ENCODE assay signal across 8 mouse cellular contexts in the genomic region with DNA sequence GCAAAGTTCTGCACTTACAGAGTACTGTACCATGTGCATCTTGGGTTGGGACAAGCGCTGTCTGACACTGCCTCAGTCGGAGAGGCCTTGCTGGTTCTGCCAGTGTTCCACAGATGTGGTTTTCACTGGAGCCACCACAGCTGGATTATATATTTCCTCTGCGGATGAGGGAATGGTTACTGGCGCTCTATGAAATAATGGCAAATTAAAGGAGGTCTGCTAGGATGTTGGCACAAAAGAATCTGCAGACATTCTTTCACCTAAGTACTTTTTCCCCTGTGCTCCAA. TPM values are rescaled to one million over a fixed set of nuclear protein-coding genes. Genes with fewer than 3 reads are reported as not detected.
DNase-seq lines count a peak whose midpoint lies in the region; ATAC-seq and TF ChIP-seq lines count a peak whose summit lies in the region.
"Had no signal": no experiment of that assay in that cellular context is flagged by ENCODE, and none has a peak within 500 bp of the region (broad histone marks: within the 10 kb centered on the region; RNA-seq: fewer than 3 reads in every experiment).

No protein-coding gene starts in this region.

- H3K9me3 ChIP-seq in lung, embryonic 14.5 days (ENCODE audit: low read depth, low read length): no peaks in the 10 kb centered on the region
- no peaks in the 10 kb centered on the region for H3K9me3 ChIP-seq in forebrain, embryonic 12.5 days
- H3K9me3 ChIP-seq in hindbrain, postnatal 0 days (ENCODE audit: low read length): no peaks in the 10 kb centered on the region
- H3K9me3 ChIP-seq in neural tube, embryonic 15.5 days (replicated peaks): no peaks in the 10 kb centered on the region

- no peak for DNase-seq in lung, embryonic 14.5 days
- DNase-seq in lung, postnatal 4 days: no peak
- peak; percentile 13 for DNase-seq in hindbrain, postnatal 0 days (ENCODE audit: low spot score)
- no peak for DNase-seq in left cerebral cortex, postnatal 36 days (ENCODE audit: low spot score in 2 of 2)
- DNase-seq in left cerebral cortex, postnatal 4 days: no peak
- DNase-seq: right cerebral cortex, postnatal 14 days had no signal

- peak overlapping the region; percentile 61 for H3K4me3 ChIP-seq in lung, embryonic 14.5 days (ENCODE audit: low read depth, low read length)
- peak overlapping the region; percentile 59; the same call in 1 of the 2 replicates for H3K4me3 ChIP-seq in forebrain, embryonic 12.5 days (replicated peaks)
- peak overlapping the region; percentile 52; the same call in 1 of the 2 replicates for H3K4me3 ChIP-seq in hindbrain, postnatal 0 days (ENCODE audit: low read length)
- H3K4me3 ChIP-seq in neural tube, embryonic 15.5 days (replicated peaks): peak overlapping the region; percentile 65

- intact Hi-C loops in left cerebral cortex, postnatal 36 days (cut with DNase I): loop anchor here (2.0 kb wide), 1 partner anchor 38 kb away; no protein-coding TSS in a partner anchor
- intact Hi-C loops in left cerebral cortex, postnatal 4 days (cut with DNase I): no loop called here

- peak overlapping the region; percentile 81 for H3K9ac ChIP-seq in lung, embryonic 14.5 days
- H3K9ac ChIP-seq in forebrain, embryonic 12.5 days: no peak overlapping the region
- H3K9ac ChIP-seq in hindbrain, postnatal 0 days (replicated peaks; ENCODE audit: low read length): no peak overlapping the region
- H3K9ac ChIP-seq in neural tube, embryonic 15.5 days (replicated peaks): no peak overlapping the region

- H3K27me3 ChIP-seq in lung, embryonic 14.5 days (ENCODE audit: insufficient read depth, low read length): no peaks in the 10 kb centered on the region
- peaks cover 34% of the 10 kb centered on the region for H3K27me3 ChIP-seq in forebrain, embryonic 12.5 days
- H3K27me3 ChIP-seq in hindbrain, postnatal 0 days (ENCODE audit: insufficient read depth, low read length): no peaks in the 10 kb centered on the region
- H3K27me3 ChIP-seq in neural tube, embryonic 15.5 days (replicated peaks): 0 out of 2 replicates have a peak, but pooled peaks cover 6% of the 10 kb centered on the region

- WGBS in lung, embryonic 14.5 days: 49% methylated on average over 4 of the region's 4 CpGs
- WGBS in forebrain, embryonic 12.5 days: 88% methylated on average over 4 of the region's 4 CpGs
- 89% methylated on average over 4 of the region's 4 CpGs for WGBS in hindbrain, postnatal 0 days
- 83% methylated on average over 4 of the region's 4 CpGs for WGBS in neural tube, embryonic 15.5 days

- H3K36me3 ChIP-seq in lung, embryonic 14.5 days (ENCODE audit: insufficient read depth): no peaks in the 10 kb centered on the region
- H3K36me3 ChIP-seq in forebrain, embryonic 12.5 days (replicated peaks): no peaks in the 10 kb centered on the region
- no peaks in the 10 kb centered on the region for H3K36me3 ChIP-seq in hindbrain, postnatal 0 days (ENCODE audit: insufficient read depth, low read length)
- H3K36me3 ChIP-seq in neural tube, embryonic 15.5 days: no peaks in the 10 kb centered on the region

- peak overlapping the region; percentile 94 for H3K27ac ChIP-seq in lung, embryonic 14.5 days (ENCODE audit: low read depth)
- no peak overlapping the region for H3K27ac ChIP-seq in forebrain, embryonic 12.5 days
- H3K27ac ChIP-seq in hindbrain, postnatal 0 days: no peak overlapping the region
- no peak overlapping the region; the same call in 1 of the 2 replicates for H3K27ac ChIP-seq in neural tube, embryonic 15.5 days (replicated peaks)

- no peak for TF ChIP-seq CTCF in lung, embryonic 14.5 days (IDR thresholded peaks at IDR 0.05; ENCODE audit: low read depth)
- no peak for TF ChIP-seq CTCF in hindbrain, postnatal 0 days (IDR thresholded peaks at IDR 0.05; ENCODE audit: low read depth)

- peak overlapping the region; percentile 76 for H3K4me2 ChIP-seq in lung, embryonic 14.5 days
- H3K4me2 ChIP-seq in forebrain, embryonic 12.5 days: no peak overlapping the region
- H3K4me2 ChIP-seq in hindbrain, postnatal 0 days (ENCODE audit: low read depth, low read length): peak overlapping the region; percentile 93
- H3K4me2 ChIP-seq in neural tube, embryonic 15.5 days: peak overlapping the region; percentile 95

- ATAC-seq in lung, embryonic 14.5 days (ENCODE audit: insufficient read depth): no peak
- ATAC-seq in forebrain, embryonic 12.5 days (ENCODE audit: low FRiP score): no peak
- no peak for ATAC-seq in hindbrain, postnatal 0 days
- ATAC-seq in neural tube, embryonic 15.5 days (ENCODE audit: low FRiP score): no peak

- H3K4me1 ChIP-seq in lung, embryonic 14.5 days (ENCODE audit: insufficient read depth): peaks cover 6% of the 10 kb centered on the region; the same call in 1 of the 2 replicates
- peaks cover 6% of the 10 kb centered on the region for H3K4me1 ChIP-seq in forebrain, embryonic 12.5 days
- H3K4me1 ChIP-seq in hindbrain, postnatal 0 days (ENCODE audit: insufficient read depth, low read length): peaks cover 9% of the 10 kb centered on the region
- peaks cover 26% of the 10 kb centered on the region for H3K4me1 ChIP-seq in neural tube, embryonic 15.5 days

RNA-seq across cellular contexts. Expression of a gene that starts 1.0 kb away (rescaled TPM):
- polyA plus RNA-seq in lung, embryonic 14.5 days (2014; fragmentation: Nextera tagmentation; extraction: Ambion mirVana): 56.2 and 57.2 TPM in 2 replicates
- 13.7 and 14.8 TPM in 2 replicates for polyA plus RNA-seq in forebrain, embryonic 12.5 days (2016; fragmentation: Nextera tagmentation; extraction: Ambion mirVana)
- 7.5 and 9.7 TPM in 2 replicates for total RNA-seq in hindbrain, postnatal 0 days (2014; rRNA removed)
- 13.1 and 14.3 TPM in 2 replicates for polyA plus RNA-seq in hindbrain, postnatal 0 days (2015; fragmentation: Nextera tagmentation; extraction: Ambion mirVana)
- polyA plus RNA-seq in neural tube, embryonic 15.5 days (2015; fragmentation: Nextera tagmentation; extraction: Ambion mirVana): 10.4 and 15.8 TPM in 2 replicates
- total RNA-seq in left cerebral cortex, postnatal 36 days (2021): 10 to 100 TPM; 15.8 to 21.2 TPM
- 10 to 100 TPM; 12.2 to 15.4 TPM for total RNA-seq in left cerebral cortex, postnatal 4 days (2021)
